Mouse (Mus musculus): ENCODE measurements around the gene Thsd4.

DNA sequence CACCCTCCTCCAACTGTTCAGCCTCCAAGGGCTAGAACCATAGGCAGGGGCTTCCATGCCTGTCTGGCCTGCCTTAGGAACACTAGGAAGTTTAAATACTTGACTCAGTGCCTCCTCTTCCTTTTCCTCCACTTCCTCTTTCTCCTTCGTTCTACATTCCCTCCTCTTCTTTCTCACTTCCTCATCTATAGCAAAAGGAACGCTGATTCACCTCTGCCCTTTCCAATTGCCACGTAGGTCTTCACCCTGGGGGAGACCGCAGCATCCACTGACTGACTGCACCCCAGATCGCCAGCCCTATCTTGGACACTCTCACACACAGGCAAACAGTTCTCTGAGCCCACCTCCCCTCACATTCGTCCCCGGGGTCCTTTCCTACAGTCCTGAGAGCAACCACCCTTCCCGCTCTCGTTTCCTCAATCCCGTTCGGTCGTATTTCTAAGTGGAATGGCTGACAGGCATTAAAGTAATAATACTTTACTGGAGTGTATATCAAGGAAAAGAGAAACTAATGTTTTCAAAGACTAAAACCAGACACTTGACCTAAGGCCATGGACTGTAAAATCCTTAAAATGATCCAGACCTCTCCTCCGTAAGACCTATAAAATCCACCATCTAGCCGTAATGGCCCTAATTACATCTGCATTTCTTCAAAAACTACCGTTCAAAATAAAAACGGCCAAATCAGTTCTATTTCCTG, 29.4 kb downstream of the Thsd4 start:
- TF ChIP-seq CTCF (IDR thresholded peaks at IDR 0.05; ENCODE audit: extremely low read depth, insufficient read depth, low read length) (no peak), POLR2A (IDR thresholded peaks at IDR 0.05; ENCODE audit: extremely low read depth, insufficient read depth, low read length) (no peak)

All from cortical plate, adult 2 months (tissue).